Mouse (Mus musculus) G1E (cell line): Measurements from ENCODE around the gene Actg1.

Experiments
- CTCF ChIP-seq: IDR thresholded peaks from 2 replicates; pipeline ENCODE4 v1.5.1; 2012; ENCODE audit warnings: low read depth, low read length, inconsistent platforms, mixed read lengths
- GATA1 ChIP-seq: IDR thresholded peaks from 2 replicates; pipeline ENCODE4 v1.6.1; 2012; ENCODE audit warnings: borderline replicate concordance, low read length, inconsistent platforms, mixed read lengths
- POLR2AphosphoS5 ChIP-seq: IDR thresholded peaks from 2 replicates; pipeline ENCODE4 v1.6.1; 2012; ENCODE audit warnings: low read depth, low read length, inconsistent platforms; ENCODE audit not compliant: insufficient replicate concordance

- TF ChIP-seq GATA1 (no peak), CTCF (no peak), POLR2AphosphoS5 (no peak)
Observed at GRCm38 (mm10) chr11:120349986-120350702, 1.8 kb upstream of the Actg1 start.
